Mouse (Mus musculus): Measurements from ENCODE around the gene Swi5. TPM values are rescaled to one million over a fixed set of nuclear protein-coding genes. Genes with fewer than 3 reads are reported as not detected.

Swi5 gene
- polyA plus RNA-seq, 1 experiment from 2014 or later = 169 TPM

- Histone ChIP-seq H3K36me3 (ENCODE audit: control insufficient read depth, insufficient read depth, low read length) (peaks cover 29% of the 10 kb centered on the region), H3K4me2 (ENCODE audit: low read length) (peak within 1 kb of the TSS; percentile 78), H3K27ac (replicated peaks; ENCODE audit: low read depth, low read length) (peak within 1 kb of the TSS; percentile 66), H3K4me1 (ENCODE audit: control insufficient read depth, insufficient read depth, low read length) (peaks cover 6% of the 10 kb centered on the region; the same call in 1 of the 2 replicates), H3K9me3 (ENCODE audit: control insufficient read depth, low read length) (no peaks in the 10 kb centered on the region), H3K27me3 (ENCODE audit: control insufficient read depth, insufficient read depth, low read length) (0 out of 2 replicates have a peak, but pooled peaks cover 2% of the 10 kb centered on the region), H3K9ac (replicated peaks; ENCODE audit: low read length) (peak within 1 kb of the TSS; percentile 83), H3K4me3 (replicated peaks; ENCODE audit: low read depth, low read length) (peak within 1 kb of the TSS; percentile 76)
- peak; percentile 91 for ATAC-seq (ENCODE audit: low FRiP score, low TSS enrichment)
- WGBS = 1% methylated on average over 59 of the region's 59 CpGs
- DNase-seq = peak; percentile 94
Measured at GRCm38 (mm10) chr2:32259657-32260417, 28.0 kb downstream of the Swi5 start, which contains the start of gene Uck1. Uck1 (minus strand) TSS chr2:32260159.

DNA sequence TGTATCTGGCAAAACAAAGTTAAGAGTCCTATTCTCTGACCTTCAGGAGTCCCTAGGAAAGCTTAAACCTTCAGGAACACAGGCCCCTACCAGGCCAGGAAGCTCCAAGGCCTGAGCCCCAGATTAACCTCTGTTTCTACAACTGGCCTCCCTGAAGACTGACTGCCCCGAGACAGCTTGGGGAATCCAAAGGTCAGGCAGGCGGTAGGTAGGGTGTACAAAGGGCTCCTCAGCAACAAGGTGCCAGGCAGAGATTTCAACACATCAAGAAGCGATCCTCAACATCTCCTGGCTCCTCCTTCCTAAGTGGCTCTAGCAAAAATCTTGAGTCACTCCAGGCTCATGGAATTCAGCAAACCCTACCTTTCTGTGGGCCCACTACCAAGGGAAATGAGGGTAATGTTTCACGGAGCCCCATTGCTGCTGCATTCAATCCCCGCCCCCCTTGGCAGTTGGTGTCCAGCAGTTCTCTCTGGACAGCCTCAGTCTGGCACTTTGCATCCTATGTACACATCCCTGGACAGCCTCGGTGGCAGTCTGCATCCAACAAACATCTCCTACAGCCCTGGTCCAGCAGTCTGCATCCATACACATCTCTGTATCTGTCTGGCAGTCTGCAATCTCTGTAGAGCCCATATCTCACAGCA is 28.9 kb downstream of the Swi5 start:
- WGBS = 66% methylated on average over 6 of the region's 6 CpGs
- H3K4me3 ChIP-seq (replicated peaks; ENCODE audit: low read depth, low read length) = peak overlapping the region; percentile 76
- H3K9ac ChIP-seq (replicated peaks; ENCODE audit: low read length) = peak overlapping the region; percentile 83
- no peak for DNase-seq
- H3K27me3 ChIP-seq (ENCODE audit: control insufficient read depth, insufficient read depth, low read length) = 0 out of 2 replicates have a peak, but pooled peaks cover 2% of the 10 kb centered on the region
- peaks cover 37% of the 10 kb centered on the region for H3K36me3 ChIP-seq (ENCODE audit: control insufficient read depth, insufficient read depth, low read length)
- no peaks in the 10 kb centered on the region for H3K9me3 ChIP-seq (ENCODE audit: control insufficient read depth, low read length)
- peaks cover 6% of the 10 kb centered on the region; the same call in 1 of the 2 replicates for H3K4me1 ChIP-seq (ENCODE audit: control insufficient read depth, insufficient read depth, low read length)
- H3K4me2 ChIP-seq (ENCODE audit: low read length) = peak overlapping the region; percentile 78
- H3K27ac ChIP-seq (replicated peaks; ENCODE audit: low read depth, low read length) = no peak overlapping the region
- no peak for ATAC-seq (ENCODE audit: low FRiP score, low TSS enrichment)

DNA sequence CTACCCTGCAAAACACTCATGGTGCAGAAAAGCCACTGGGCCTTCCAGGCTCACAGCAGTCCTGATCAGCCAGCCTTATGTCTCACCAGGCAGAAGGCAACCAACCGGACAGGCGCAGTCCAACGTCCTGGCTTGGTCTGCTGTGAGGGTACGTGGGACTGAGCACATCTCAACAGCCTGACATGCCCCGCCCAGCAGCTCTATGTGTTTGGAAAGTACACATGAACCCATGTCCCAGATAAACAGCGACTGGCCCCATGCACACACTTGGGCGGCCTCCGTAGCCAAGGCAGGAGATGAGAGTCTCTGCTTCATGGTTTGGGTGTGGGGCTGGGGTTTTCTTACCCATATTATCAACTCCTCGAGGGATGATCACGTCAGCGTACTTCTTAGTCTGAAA is 31.6 kb downstream of the Swi5 start:
- ATAC-seq (ENCODE audit: low FRiP score, low TSS enrichment) = no peak
- 94% methylated on average over 11 of the region's 11 CpGs for WGBS
- H3K36me3 ChIP-seq (ENCODE audit: control insufficient read depth, insufficient read depth, low read length) = peaks cover 65% of the 10 kb centered on the region

DNA sequence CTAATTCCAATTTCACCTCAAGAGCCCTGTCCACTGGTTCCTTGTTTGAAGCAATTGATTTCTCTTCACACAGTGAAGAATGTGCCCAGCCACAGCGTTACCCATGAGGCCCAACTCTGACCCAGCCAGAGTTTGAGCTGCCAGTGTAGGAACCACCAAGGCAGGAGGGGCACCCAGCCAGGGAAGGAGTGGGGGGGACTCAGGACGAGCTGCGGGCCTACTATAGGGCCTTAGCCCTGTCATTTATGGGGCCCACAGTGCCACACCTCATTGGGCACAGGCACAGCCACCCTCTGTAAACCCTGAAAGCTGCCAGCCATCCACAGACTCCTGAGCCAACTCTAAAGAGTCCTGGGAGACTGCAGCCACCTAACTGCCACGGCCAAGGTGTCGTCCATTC is 33.3 kb downstream of the Swi5 start:
- Histone ChIP-seq H3K27me3 (ENCODE audit: control insufficient read depth, insufficient read depth, low read length) (no peaks in the 10 kb centered on the region), H3K4me1 (ENCODE audit: control insufficient read depth, insufficient read depth, low read length) (peaks cover 6% of the 10 kb centered on the region; the same call in 1 of the 2 replicates), H3K27ac (replicated peaks; ENCODE audit: low read depth, low read length) (no peak overlapping the region), H3K36me3 (ENCODE audit: control insufficient read depth, insufficient read depth, low read length) (peaks cover 81% of the 10 kb centered on the region), H3K9me3 (ENCODE audit: control insufficient read depth, low read length) (no peaks in the 10 kb centered on the region), H3K9ac (replicated peaks; ENCODE audit: low read length) (no peak overlapping the region), H3K4me3 (replicated peaks; ENCODE audit: low read depth, low read length) (no peak overlapping the region), H3K4me2 (ENCODE audit: low read length) (no peak overlapping the region)
- WGBS = 94% methylated on average over 5 of the region's 5 CpGs
- ATAC-seq (ENCODE audit: low FRiP score, low TSS enrichment) (no peak), DNase-seq (no peak)

More for the DNA sequence above, 31.6 kb downstream of the Swi5 start:
- peaks cover 6% of the 10 kb centered on the region; the same call in 1 of the 2 replicates for H3K4me1 ChIP-seq (ENCODE audit: control insufficient read depth, insufficient read depth, low read length)
- H3K4me2 ChIP-seq (ENCODE audit: low read length) = no peak overlapping the region
- H3K4me3 ChIP-seq (replicated peaks; ENCODE audit: low read depth, low read length) = no peak overlapping the region
- H3K27ac ChIP-seq (replicated peaks; ENCODE audit: low read depth, low read length) = no peak overlapping the region
- H3K27me3 ChIP-seq (ENCODE audit: control insufficient read depth, insufficient read depth, low read length) = 0 out of 2 replicates have a peak, but pooled peaks cover 2% of the 10 kb centered on the region
- H3K9me3 ChIP-seq (ENCODE audit: control insufficient read depth, low read length) = no peaks in the 10 kb centered on the region
- DNase-seq = no peak
- no peak overlapping the region for H3K9ac ChIP-seq (replicated peaks; ENCODE audit: low read length)

DNA sequence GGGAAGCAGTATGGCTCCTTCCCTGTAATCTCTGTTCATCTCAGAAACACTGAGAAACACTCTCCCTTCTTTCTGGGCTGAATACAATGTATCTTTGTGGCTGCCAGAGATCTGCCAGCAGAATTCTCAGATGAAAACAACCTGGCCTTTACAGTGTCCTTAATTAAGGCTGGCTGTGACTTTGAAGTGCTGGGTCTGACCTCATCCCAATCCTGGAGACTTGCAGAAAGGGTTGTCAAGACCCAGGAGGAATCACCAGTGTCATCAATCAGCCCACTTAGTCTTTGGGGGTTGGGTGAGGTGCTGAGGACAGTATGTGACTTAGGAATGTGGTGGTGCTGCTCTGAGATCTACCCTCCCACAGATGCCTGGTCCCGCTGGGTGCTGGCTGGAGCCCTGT is 34.5 kb downstream of the Swi5 start:
- H3K9me3 ChIP-seq (ENCODE audit: control insufficient read depth, low read length) = no peaks in the 10 kb centered on the region
- H3K36me3 ChIP-seq (ENCODE audit: control insufficient read depth, insufficient read depth, low read length) = peaks cover 92% of the 10 kb centered on the region
- H3K9ac ChIP-seq (replicated peaks; ENCODE audit: low read length) = no peak overlapping the region
- no peaks in the 10 kb centered on the region for H3K4me1 ChIP-seq (ENCODE audit: control insufficient read depth, insufficient read depth, low read length)
- DNase-seq (no peak), ATAC-seq (ENCODE audit: low FRiP score, low TSS enrichment) (no peak)
- H3K27ac ChIP-seq (replicated peaks; ENCODE audit: low read depth, low read length) = no peak overlapping the region
- WGBS = 94% methylated on average over 1 of the region's 1 CpGs
- H3K27me3 ChIP-seq (ENCODE audit: control insufficient read depth, insufficient read depth, low read length) = no peaks in the 10 kb centered on the region
- H3K4me2 ChIP-seq (ENCODE audit: low read length) = no peak overlapping the region
- H3K4me3 ChIP-seq (replicated peaks; ENCODE audit: low read depth, low read length) = no peak overlapping the region

GRCm38 (mm10) chr2:32252658-32253057 is 35.2 kb downstream of the Swi5 start:
- peaks cover 92% of the 10 kb centered on the region for H3K36me3 ChIP-seq (ENCODE audit: control insufficient read depth, insufficient read depth, low read length)
- H3K9ac ChIP-seq (replicated peaks; ENCODE audit: low read length) = no peak overlapping the region
- ATAC-seq (ENCODE audit: low FRiP score, low TSS enrichment) = no peak
- H3K9me3 ChIP-seq (ENCODE audit: control insufficient read depth, low read length) = no peaks in the 10 kb centered on the region
- H3K4me2 ChIP-seq (ENCODE audit: low read length) = no peak overlapping the region
- H3K27ac ChIP-seq (replicated peaks; ENCODE audit: low read depth, low read length) = no peak overlapping the region
- DNase-seq = no peak
- 94% methylated on average over 5 of the region's 5 CpGs for WGBS
- H3K27me3 ChIP-seq (ENCODE audit: control insufficient read depth, insufficient read depth, low read length) = no peaks in the 10 kb centered on the region
- no peaks in the 10 kb centered on the region for H3K4me1 ChIP-seq (ENCODE audit: control insufficient read depth, insufficient read depth, low read length)
- H3K4me3 ChIP-seq (replicated peaks; ENCODE audit: low read depth, low read length) = no peak overlapping the region

- DNase-seq (no peak), ATAC-seq (ENCODE audit: low FRiP score, low TSS enrichment) (no peak)
- 92% methylated on average over 12 of the region's 12 CpGs for WGBS
- Histone ChIP-seq H3K4me3 (replicated peaks; ENCODE audit: low read depth, low read length) (no peak overlapping the region), H3K27ac (replicated peaks; ENCODE audit: low read depth, low read length) (no peak overlapping the region), H3K9ac (replicated peaks; ENCODE audit: low read length) (no peak overlapping the region), H3K27me3 (ENCODE audit: control insufficient read depth, insufficient read depth, low read length) (no peaks in the 10 kb centered on the region), H3K36me3 (ENCODE audit: control insufficient read depth, insufficient read depth, low read length) (peaks cover 92% of the 10 kb centered on the region), H3K4me2 (ENCODE audit: low read length) (no peak overlapping the region), H3K4me1 (ENCODE audit: control insufficient read depth, insufficient read depth, low read length) (no peaks in the 10 kb centered on the region), H3K9me3 (ENCODE audit: control insufficient read depth, low read length) (no peaks in the 10 kb centered on the region)
Measured at GRCm38 (mm10) chr2:32251791-32252527, 35.9 kb downstream of the Swi5 start.

DNA sequence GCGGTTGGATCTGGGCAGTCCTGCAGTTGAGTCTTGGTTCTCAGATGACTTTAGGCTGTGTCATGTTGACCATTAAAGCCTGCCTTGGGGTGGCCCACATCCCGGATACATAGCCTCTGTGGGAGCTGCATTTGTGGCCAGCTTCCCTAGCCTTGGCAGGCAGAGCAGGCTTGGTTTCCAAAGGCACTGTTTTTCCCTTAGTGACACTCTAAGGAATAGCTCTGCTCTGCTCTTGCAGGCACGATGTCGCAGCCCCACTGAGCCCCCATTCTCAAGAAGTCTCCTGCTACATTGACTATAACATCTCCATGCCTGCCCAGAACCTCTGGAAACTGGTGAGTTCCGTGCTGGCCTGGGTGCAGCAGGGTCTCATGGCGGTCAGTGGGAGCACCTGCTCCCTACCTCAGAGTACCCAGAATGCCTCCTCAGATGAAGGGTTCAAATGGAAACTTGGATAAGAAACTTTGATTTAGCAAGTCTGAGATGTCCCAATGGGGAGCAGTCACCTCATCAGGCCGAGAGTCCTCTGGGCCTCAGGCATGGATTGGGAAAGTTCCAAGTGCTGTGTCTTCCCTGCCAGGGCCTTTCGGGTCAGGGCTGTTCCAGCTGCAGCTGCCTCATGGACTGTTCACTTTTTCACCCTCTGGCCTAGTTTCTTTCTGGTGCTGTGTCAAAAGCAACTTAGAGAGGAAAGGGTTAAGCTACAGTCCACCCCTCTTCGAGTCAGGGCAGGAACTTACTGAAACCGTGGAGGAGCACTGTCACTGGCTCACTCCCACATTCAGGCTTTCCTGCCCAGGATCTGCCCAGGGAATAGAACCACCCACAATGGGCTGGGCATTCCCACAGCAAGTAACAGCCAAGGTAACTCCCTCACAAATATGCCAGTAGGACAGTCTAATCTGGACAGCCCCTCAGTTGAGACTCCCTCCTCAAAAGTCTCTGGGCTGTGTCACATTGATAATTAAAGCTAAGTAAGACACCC is 39.2 kb downstream of the Swi5 start:
- Histone ChIP-seq H3K9me3 (ENCODE audit: control insufficient read depth, low read length) (no peaks in the 10 kb centered on the region), H3K4me3 (replicated peaks; ENCODE audit: low read depth, low read length) (no peak overlapping the region), H3K9ac (replicated peaks; ENCODE audit: low read length) (no peak overlapping the region), H3K4me1 (ENCODE audit: control insufficient read depth, insufficient read depth, low read length) (no peaks in the 10 kb centered on the region), H3K4me2 (ENCODE audit: low read length) (no peak overlapping the region), H3K27me3 (ENCODE audit: control insufficient read depth, insufficient read depth, low read length) (no peaks in the 10 kb centered on the region), H3K27ac (replicated peaks; ENCODE audit: low read depth, low read length) (no peak overlapping the region), H3K36me3 (ENCODE audit: control insufficient read depth, insufficient read depth, low read length) (peaks cover 85% of the 10 kb centered on the region)
- 82% methylated on average over 10 of the region's 10 CpGs for WGBS
- ATAC-seq (ENCODE audit: low FRiP score, low TSS enrichment) (no peak), DNase-seq (no peak)
